Mouse (Mus musculus): ENCODE measurements around the gene Ccl1. TPM values are rescaled to one million over a fixed set of nuclear protein-coding genes. Genes with fewer than 3 reads are reported as not detected.

Gene Ccl1
- polyA plus RNA-seq, 1 experiment from 2014 or later: not detected

DNA sequence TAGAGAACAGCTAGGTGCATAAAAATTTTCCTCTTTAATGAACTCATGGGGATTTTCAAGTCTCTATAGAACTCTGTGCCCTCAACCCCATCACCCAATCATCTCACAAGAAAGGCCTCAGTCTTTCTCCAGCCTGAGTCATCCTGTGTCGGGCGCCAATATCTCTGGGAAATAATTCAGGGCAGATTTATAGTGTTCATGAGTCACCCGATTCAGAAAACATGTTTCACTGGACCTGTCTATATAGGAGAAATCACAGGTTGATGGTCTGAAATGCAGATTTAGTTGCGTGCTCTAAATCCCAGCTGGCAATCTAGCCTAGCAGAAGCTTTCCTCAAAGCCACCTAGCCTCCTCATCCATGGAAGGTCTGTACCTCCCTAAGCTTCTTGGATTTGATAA, 136.0 kb downstream of the Ccl1 start:
- H3K27ac ChIP-seq: no peak overlapping the region
- no peaks in the 10 kb centered on the region for H3K27me3 ChIP-seq (ENCODE audit: poor library complexity, severe bottlenecking)
- no peak overlapping the region for H3K4me3 ChIP-seq
- H3K36me3 ChIP-seq (replicated peaks): no peaks in the 10 kb centered on the region
- WGBS: 95% methylated on average over 4 of the region's 4 CpGs
- no peaks in the 10 kb centered on the region for H3K9me3 ChIP-seq
- H3K4me1 ChIP-seq: no peaks in the 10 kb centered on the region
- no peak for DNase-seq (ENCODE audit: extremely low spot score, low spot score)

DNA sequence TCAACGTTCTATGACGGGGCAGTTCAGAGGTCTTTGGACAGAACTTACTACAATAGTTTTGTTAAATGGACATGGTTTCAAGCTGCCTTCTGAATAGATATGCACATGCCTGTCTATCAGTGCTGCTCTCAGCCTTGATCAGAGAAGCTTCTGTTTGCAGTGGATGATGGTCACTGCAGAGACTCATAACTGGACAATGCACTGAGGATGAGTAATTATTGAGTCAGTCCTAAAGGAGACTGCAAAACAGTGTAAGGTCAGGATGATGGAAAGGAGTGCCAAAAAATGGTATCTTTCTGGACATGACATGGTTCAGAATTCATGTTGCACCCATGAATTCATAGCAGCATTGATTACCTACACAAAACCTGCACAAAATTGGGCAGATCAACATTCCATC, 137.2 kb downstream of the Ccl1 start:
- WGBS: 92% methylated on average over 2 of the region's 2 CpGs
- no peaks in the 10 kb centered on the region for H3K4me1 ChIP-seq

DNA sequence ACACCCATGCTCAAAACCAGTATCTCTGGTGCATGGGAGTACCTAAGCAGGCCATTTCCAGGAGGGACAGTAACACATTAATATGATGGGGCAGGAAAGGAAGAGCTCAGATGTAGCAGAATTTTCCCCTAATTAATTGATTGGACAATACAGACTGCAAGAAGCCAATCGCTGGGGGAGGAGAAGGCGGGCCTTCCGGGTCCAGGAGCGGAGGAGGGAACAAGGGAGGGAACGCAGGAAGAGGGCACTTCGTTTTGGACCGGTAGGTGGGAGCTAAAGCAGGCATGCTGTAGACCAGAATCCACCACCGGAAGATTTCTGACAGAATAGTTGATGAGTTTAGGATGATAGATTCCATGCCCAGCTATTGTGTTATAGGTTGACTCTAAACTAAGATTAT, 142.2 kb downstream of the Ccl1 start:
- WGBS: 70% methylated on average over 8 of the region's 8 CpGs
- no peaks in the 10 kb centered on the region for H3K9me3 ChIP-seq
- H3K36me3 ChIP-seq (replicated peaks): no peaks in the 10 kb centered on the region

More for the DNA sequence above, 137.2 kb downstream of the Ccl1 start:
- Histone ChIP-seq H3K27ac (no peak overlapping the region), H3K9me3 (no peaks in the 10 kb centered on the region), H3K4me3 (no peak overlapping the region), H3K27me3 (ENCODE audit: poor library complexity, severe bottlenecking) (no peaks in the 10 kb centered on the region), H3K36me3 (replicated peaks) (no peaks in the 10 kb centered on the region)
- DNase-seq (ENCODE audit: extremely low spot score, low spot score): no peak

DNA sequence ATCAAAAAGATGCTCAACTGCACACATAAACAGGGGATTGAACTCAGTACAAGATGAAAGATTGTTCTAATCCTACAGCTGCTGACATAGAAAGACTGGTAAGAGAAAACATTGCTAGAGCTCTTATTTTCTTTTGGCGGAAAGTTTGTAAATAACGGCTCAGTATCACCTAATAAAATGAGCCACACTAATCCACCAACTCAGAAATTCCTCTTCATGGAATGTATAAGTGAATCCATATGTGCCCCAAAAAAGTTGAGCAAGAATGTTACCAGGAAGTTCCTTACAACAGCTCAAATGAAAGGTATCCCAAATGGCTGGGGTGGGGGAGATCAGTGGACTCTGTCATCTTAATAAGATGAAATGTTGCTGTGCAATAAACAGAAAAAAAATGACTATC, 146.4 kb downstream of the Ccl1 start:
- Histone ChIP-seq H3K36me3 (replicated peaks) (no peaks in the 10 kb centered on the region), H3K9me3 (no peaks in the 10 kb centered on the region), H3K4me3 (no peak overlapping the region), H3K27me3 (ENCODE audit: poor library complexity, severe bottlenecking) (no peaks in the 10 kb centered on the region), H3K27ac (no peak overlapping the region), H3K4me1 (no peaks in the 10 kb centered on the region)
- no peak for DNase-seq (ENCODE audit: extremely low spot score, low spot score)
- WGBS: 95% methylated on average over 2 of the region's 2 CpGs

More for the DNA sequence above, 142.2 kb downstream of the Ccl1 start:
- Histone ChIP-seq H3K27ac (no peak overlapping the region), H3K4me1 (no peaks in the 10 kb centered on the region), H3K4me3 (no peak overlapping the region), H3K27me3 (ENCODE audit: poor library complexity, severe bottlenecking) (no peaks in the 10 kb centered on the region)
- no peak for DNase-seq (ENCODE audit: extremely low spot score, low spot score)

DNA sequence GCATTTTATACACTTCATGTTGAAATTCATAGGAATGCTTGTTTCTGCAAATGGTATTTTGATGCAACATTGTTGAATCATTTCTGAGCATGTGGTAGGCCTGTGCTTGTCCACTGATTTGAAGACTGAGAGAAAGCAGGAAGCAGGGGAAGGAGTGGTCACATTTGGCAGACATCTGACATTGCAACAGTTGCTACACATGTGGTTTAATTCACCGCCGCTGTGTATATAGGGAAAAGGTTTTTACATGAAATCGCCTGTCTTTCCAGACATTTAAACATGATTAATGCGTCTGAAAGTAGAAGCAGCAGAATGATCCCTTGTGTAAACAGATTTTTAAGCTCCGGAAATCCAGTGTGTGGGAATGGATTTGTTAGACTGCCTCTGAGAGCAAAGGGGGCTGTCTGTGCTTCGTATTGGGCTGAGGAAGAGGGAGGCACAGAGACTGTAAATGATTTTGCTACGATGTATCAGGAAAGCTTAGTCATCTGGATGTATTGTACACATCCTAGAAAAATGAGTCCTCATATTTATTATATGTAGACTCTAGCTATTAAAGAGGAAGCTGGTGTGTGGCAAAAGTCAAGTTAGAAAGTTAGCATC, 165.9 kb downstream of the Ccl1 start:
- Histone ChIP-seq H3K27me3 (ENCODE audit: poor library complexity, severe bottlenecking) (no peaks in the 10 kb centered on the region), H3K9me3 (no peaks in the 10 kb centered on the region), H3K27ac (no peak overlapping the region), H3K4me1 (no peaks in the 10 kb centered on the region), H3K36me3 (replicated peaks) (no peaks in the 10 kb centered on the region), H3K4me3 (no peak overlapping the region)
- WGBS: 80% methylated on average over 7 of the region's 7 CpGs
- DNase-seq (ENCODE audit: extremely low spot score, low spot score): no peak

DNA sequence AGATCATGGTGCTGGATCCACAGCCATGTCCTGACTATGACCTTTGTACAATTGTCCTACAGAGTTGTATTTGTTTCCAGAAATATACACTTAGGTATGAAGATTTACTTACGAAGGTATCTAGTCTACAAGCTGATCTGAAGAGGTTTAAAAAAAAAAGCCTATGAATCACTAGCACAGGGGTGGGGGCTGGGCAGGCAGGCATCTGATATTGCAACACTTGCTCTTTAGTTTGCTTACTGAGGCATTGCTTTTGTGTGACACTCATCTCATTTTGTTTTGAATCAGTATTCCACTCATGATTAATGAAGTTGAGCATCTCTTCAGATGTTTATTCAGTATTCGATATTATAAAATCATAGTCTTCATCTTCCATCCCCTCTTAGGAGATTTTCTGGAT, 169.3 kb downstream of the Ccl1 start:
- no peak for DNase-seq (ENCODE audit: extremely low spot score, low spot score)
- H3K4me3 ChIP-seq: no peak overlapping the region
- H3K9me3 ChIP-seq: no peaks in the 10 kb centered on the region
- H3K36me3 ChIP-seq (replicated peaks): no peaks in the 10 kb centered on the region
- H3K27me3 ChIP-seq (ENCODE audit: poor library complexity, severe bottlenecking): no peaks in the 10 kb centered on the region
- H3K27ac ChIP-seq: no peak overlapping the region
- H3K4me1 ChIP-seq: no peaks in the 10 kb centered on the region
- 94% methylated on average over 2 of the region's 2 CpGs for WGBS

DNA sequence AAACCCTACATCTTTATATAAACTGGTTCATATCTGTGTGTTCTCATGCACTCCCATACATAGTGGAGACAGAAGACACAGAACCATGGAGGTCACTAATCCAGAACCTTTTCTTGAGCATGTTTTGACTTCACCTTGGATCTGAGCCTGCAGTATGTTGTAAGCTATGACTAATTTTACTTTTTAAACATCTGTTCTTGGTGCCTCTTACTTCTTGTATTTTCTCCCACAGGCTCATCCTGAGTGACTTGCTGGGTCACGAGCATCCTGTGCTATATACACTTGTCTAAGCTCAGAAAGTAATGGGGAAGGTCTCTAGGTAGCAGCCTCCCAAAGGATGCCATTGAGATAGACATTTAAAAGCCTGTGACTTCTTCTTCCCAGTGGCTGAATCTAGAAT, 172.5 kb downstream of the Ccl1 start:
- Histone ChIP-seq H3K9me3 (no peaks in the 10 kb centered on the region), H3K36me3 (replicated peaks) (no peaks in the 10 kb centered on the region), H3K4me1 (no peaks in the 10 kb centered on the region), H3K27me3 (ENCODE audit: poor library complexity, severe bottlenecking) (no peaks in the 10 kb centered on the region), H3K4me3 (no peak overlapping the region), H3K27ac (no peak overlapping the region)
- DNase-seq (ENCODE audit: extremely low spot score, low spot score): no peak
- WGBS: 79% methylated on average over 1 of the region's 1 CpGs

Other genes starting within 250 kb of the Ccl1 start
- not detected in 2 replicates for gene Ccl11, start 247.9 kb downstream of the Ccl1 start, polyA plus RNA-seq (2016; fragmentation: Nextera tagmentation; extraction: Ambion mirVana)
- gene Ccl12, start 203.8 kb downstream of the Ccl1 start, polyA plus RNA-seq (2016; fragmentation: Nextera tagmentation; extraction: Ambion mirVana): 0.32 and 0.78 TPM in 2 replicates
- not detected in 2 replicates for gene Ccl8, start 190.5 kb downstream of the Ccl1 start, polyA plus RNA-seq (2016; fragmentation: Nextera tagmentation; extraction: Ambion mirVana)
- gene Tmem132e, start 83.2 kb upstream of the Ccl1 start, polyA plus RNA-seq (2016; fragmentation: Nextera tagmentation; extraction: Ambion mirVana): 0.31 and 0.32 TPM in 2 replicates